11 mouse cellular contexts compared by ENCODE assay signal in the genomic region with DNA sequence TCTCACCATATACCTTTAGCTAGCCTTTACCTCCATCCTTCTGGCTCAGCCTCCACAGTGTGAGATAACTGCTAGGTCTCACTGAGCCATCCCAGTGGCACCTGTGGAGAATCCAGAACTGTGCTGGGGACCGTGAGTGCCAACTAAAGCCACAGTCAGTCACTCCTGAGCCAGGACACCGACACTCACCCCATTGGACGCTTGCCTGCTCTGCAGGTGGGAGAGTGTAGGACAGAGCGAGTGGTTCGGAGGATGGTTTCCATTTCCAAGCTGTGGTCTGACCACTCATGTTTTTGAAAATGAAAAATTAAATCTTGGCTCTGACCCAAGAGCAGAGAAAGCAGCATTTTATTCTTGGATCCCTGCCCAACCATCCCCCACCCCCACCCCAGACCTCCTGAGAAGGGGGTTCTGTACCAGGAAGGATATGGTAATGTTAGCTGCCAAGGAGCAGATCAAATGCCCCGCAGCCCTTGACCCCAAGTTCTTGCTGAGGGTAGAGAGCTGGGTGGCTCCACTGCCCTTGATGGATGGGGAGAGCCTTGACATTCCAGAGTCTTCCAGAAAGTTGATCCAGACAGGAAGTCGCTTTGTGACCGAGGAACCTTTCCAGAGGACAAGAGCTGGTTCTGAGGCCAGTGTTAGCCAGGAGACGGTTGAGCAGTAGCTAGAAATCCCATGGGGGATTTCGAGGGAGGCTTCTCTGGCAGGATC.
A peak's percentile ranks its signal among the peaks of the same experiment; 100 is the strongest.
DNase-seq lines count a peak whose midpoint lies in the region; ATAC-seq and TF ChIP-seq lines count a peak whose summit lies in the region.
"Had no signal": no experiment of that assay in that cellular context is flagged by ENCODE, and none has a peak within 500 bp of the region (broad histone marks: within the 10 kb centered on the region; RNA-seq: fewer than 3 reads in every experiment).

No protein-coding gene starts in this region.

- intact Hi-C loops in left cerebral cortex, postnatal 25 days (cut with DNase I) = no loop called here

- no peak overlapping the region for H3K9ac ChIP-seq in hindbrain, postnatal 0 days (replicated peaks; ENCODE audit: low read length)
- no peak overlapping the region for H3K9ac ChIP-seq in hindbrain, embryonic 13.5 days
- H3K9ac ChIP-seq in kidney, embryonic 16.5 days (replicated peaks; ENCODE audit: low read length) = no peak overlapping the region
- H3K9ac ChIP-seq: heart, embryonic 12.5 days had no signal

- H3K4me3 ChIP-seq in hindbrain, postnatal 0 days (ENCODE audit: low read length) = no peak overlapping the region
- no peak overlapping the region for H3K4me3 ChIP-seq in hindbrain, embryonic 13.5 days
- no peak overlapping the region for H3K4me3 ChIP-seq in kidney, embryonic 16.5 days (ENCODE audit: low read length)
- H3K4me3 ChIP-seq: erythroblast, embryonic 14.5 days; heart, embryonic 12.5 days had no signal

- no peaks in the 10 kb centered on the region; the same call in 1 of the 2 replicates for H3K4me1 ChIP-seq in hindbrain, postnatal 0 days (ENCODE audit: insufficient read depth, low read length)
- H3K4me1 ChIP-seq in hindbrain, embryonic 13.5 days (replicated peaks) = peaks cover 8% of the 10 kb centered on the region
- H3K4me1 ChIP-seq in kidney, embryonic 16.5 days (ENCODE audit: insufficient read depth, low read length) = peaks cover 13% of the 10 kb centered on the region

- ATAC-seq in hindbrain, postnatal 0 days = peak; percentile 43; the same call in 1 of the 2 replicates
- ATAC-seq in hindbrain, embryonic 13.5 days (ENCODE audit: low FRiP score) = no peak
- peak; percentile 80 for ATAC-seq in kidney, embryonic 16.5 days (ENCODE audit: low FRiP score, low TSS enrichment)
- ATAC-seq in megakaryocyte progenitor cell, adult 5-6 weeks (replicated peaks; ENCODE audit: poor library complexity) = no peak

- H3K4me2 ChIP-seq in hindbrain, postnatal 0 days (ENCODE audit: low read depth, low read length) = no peak overlapping the region
- H3K4me2 ChIP-seq in hindbrain, embryonic 13.5 days = no peak overlapping the region
- no peak overlapping the region for H3K4me2 ChIP-seq in kidney, embryonic 16.5 days (replicated peaks; ENCODE audit: low read depth, low read length)
- H3K4me2 ChIP-seq: heart, embryonic 12.5 days had no signal

- no peaks in the 10 kb centered on the region for H3K9me3 ChIP-seq in hindbrain, postnatal 0 days (ENCODE audit: low read length)
- H3K9me3 ChIP-seq in hindbrain, embryonic 13.5 days = no peaks in the 10 kb centered on the region
- no peaks in the 10 kb centered on the region for H3K9me3 ChIP-seq in kidney, embryonic 16.5 days (ENCODE audit: low read length)
- H3K9me3 ChIP-seq: heart, embryonic 12.5 days had no signal

- no peak for TF ChIP-seq CTCF in hindbrain, postnatal 0 days (IDR thresholded peaks at IDR 0.05; ENCODE audit: low read depth)

- no peaks in the 10 kb centered on the region for H3K27me3 ChIP-seq in hindbrain, postnatal 0 days (ENCODE audit: insufficient read depth, low read length)
- no peaks in the 10 kb centered on the region for H3K27me3 ChIP-seq in hindbrain, embryonic 13.5 days
- H3K27me3 ChIP-seq in kidney, embryonic 16.5 days (ENCODE audit: insufficient read depth, low read length) = no peaks in the 10 kb centered on the region

- 42% methylated on average over 10 of the region's 10 CpGs for WGBS in hindbrain, postnatal 0 days
- WGBS in hindbrain, embryonic 13.5 days = 59% methylated on average over 10 of the region's 10 CpGs
- WGBS in kidney, embryonic 16.5 days = 37% methylated on average over 10 of the region's 10 CpGs

- no peak overlapping the region for H3K27ac ChIP-seq in hindbrain, postnatal 0 days
- H3K27ac ChIP-seq in hindbrain, embryonic 13.5 days = no peak overlapping the region
- no peak overlapping the region for H3K27ac ChIP-seq in kidney, embryonic 16.5 days (ENCODE audit: low read length)

- DNase-seq in hindbrain, postnatal 0 days (ENCODE audit: low spot score) = no peak
- peak; percentile 76 to 88 for DNase-seq in adrenal gland, adult (ENCODE audit: inconsistent age in 2 of 2, low spot score in 1 of 2)
- peak; percentile 23 for DNase-seq in cerebellum, adult 8-10 months
- DNase-seq in urinary bladder, postnatal 14 days (ENCODE audit: low spot score) = no peak
- no peak for DNase-seq in left cerebral cortex, postnatal 25 days (ENCODE audit: low spot score in 2 of 2)
- DNase-seq: lung, postnatal 4 days had no signal

- no peaks in the 10 kb centered on the region for H3K36me3 ChIP-seq in hindbrain, postnatal 0 days (ENCODE audit: insufficient read depth, low read length)
- H3K36me3 ChIP-seq in hindbrain, embryonic 13.5 days = no peaks in the 10 kb centered on the region
- no peaks in the 10 kb centered on the region for H3K36me3 ChIP-seq in kidney, embryonic 16.5 days (ENCODE audit: insufficient read depth, low read length)
- H3K36me3 ChIP-seq: heart, embryonic 12.5 days had no signal

Comparison
In these comparisons a context has a peak if more than half of its experiments do, and no peak if none do; other contexts are left out.
1. ATAC-seq: peak in hindbrain, postnatal 0 days (single experiment) and kidney, embryonic 16.5 days (single experiment); none in hindbrain, embryonic 13.5 days (single experiment) and megakaryocyte progenitor cell, adult 5-6 weeks (single experiment).
2. DNase-seq: peak in adrenal gland, adult (2 of 2) and cerebellum, adult 8-10 months (single experiment); none in hindbrain, postnatal 0 days (single experiment), urinary bladder, postnatal 14 days (single experiment) and left cerebral cortex, postnatal 25 days (0 of 2).